Mouse (Mus musculus): ENCODE results near the gene Mapkap1.
A peak's percentile ranks its signal among the peaks of the same experiment; 100 is the strongest.

The Mapkap1 gene

GRCm38 (mm10) chr2:34533281-34533680 is 126.7 kb downstream of the Mapkap1 start:
- no peak for DNase-seq

DNA sequence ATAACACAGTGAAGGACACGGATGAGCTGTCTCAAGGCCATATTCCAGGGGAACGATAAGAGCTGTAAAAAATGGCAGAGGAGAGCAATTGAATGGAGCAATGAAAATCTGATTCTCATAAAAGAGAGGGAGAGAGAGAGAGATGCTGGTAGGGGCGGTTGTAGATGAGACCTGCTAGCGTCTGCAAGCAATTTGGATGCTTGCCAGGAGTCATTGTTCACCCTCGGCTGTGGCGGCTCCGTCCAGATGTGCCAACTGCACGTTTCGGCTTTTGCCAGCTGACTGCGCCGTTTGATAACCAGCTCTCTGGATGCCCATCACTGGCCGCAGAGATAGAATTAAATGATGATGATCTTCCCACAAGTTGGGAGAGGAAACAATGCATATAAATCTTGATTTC is 128.4 kb downstream of the Mapkap1 start:
- no peak for DNase-seq

- DNase-seq, result no peak
Measured at GRCm38 (mm10) chr2:34537356-34537755, 130.8 kb downstream of the Mapkap1 start.

GRCm38 (mm10) chr2:34543581-34543980 is 137.0 kb downstream of the Mapkap1 start:
- no peak for DNase-seq

DNA sequence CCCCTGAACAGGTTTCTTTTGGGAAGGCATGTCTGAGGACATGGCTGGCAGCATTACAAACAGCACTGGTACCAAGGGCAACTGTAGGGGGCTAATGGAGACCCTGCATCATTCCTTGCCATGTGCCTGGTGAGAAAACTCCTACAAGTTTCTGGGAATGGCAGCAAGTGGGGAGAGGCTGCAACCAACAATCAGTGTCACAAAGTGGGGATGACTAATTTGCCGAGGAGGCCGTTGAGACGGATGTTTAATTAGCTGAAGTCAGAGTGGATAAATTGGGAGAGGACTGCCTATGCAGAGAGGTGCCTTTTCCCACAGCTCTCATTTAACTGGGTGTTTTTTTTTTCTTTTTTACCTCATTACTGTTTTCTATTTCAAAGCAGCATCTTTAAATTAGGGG is 137.4 kb downstream of the Mapkap1 start:
- no peak for DNase-seq

- DNase-seq, result no peak
Measured at GRCm38 (mm10) chr2:34544646-34545395, 138.2 kb downstream of the Mapkap1 start.

GRCm38 (mm10) chr2:34546176-34546677 is 139.7 kb downstream of the Mapkap1 start:
- no peak for DNase-seq

GRCm38 (mm10) chr2:34547516-34547915 is 140.9 kb downstream of the Mapkap1 start:
- DNase-seq, result no peak

DNA sequence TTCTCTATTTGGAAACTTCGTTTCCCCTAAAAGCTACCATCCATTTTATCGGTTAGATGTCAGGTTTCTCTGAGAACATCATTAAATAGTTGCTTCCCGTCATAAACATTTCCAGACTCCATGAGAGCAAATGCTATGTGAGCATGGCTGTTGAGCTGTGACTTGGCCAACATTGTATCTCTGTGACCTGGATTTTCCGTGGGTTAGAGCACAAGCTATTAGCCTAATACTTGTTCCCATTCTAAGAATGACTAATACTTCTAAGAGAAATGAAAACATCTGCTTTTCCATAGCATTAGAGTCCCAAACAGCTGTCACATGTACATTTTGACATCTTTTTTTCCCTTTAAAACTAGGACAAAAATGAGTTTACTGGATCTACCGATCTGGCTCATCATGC is 142.4 kb downstream of the Mapkap1 start:
- no peak for DNase-seq

DNA sequence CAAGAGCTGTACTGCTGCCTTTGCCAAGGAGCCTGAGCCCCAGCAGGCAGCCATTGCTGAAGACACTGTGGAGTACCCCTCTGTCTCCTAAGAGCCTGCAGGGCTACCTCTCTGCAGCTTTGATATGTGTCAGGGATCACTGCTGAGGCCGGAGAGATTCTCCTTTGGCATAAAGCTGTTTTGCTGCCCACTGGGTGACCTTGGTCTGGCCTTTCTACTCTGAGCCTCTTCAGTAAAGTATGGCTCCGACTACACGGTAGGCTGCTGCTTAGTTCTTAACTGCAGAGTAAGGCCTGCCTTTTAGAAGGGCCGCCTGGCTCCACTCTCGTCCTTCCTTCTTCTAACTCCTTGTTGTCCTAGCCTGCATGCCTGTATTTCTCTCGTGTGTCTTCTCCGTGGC is 142.9 kb downstream of the Mapkap1 start:
- no peak for DNase-seq

DNA sequence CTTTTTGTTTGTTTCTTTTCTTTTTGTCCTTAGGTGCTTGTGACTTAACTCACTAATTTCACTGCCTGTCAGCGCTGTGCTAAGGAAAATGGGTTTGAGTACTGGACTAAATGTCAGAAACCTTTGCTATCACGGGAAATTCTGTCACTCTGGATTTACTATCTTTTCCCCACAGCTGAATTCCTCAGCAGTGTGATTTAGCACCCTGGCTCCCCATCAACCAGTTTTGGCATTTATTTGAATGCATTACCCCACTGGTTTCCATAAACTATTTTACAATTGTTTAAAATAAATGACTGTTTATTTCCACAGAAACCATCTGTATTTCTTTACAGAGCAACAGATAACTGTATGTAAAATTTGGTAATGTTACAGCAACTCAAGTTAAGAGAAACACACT is 146.2 kb downstream of the Mapkap1 start:
- no peak for DNase-seq

DNA sequence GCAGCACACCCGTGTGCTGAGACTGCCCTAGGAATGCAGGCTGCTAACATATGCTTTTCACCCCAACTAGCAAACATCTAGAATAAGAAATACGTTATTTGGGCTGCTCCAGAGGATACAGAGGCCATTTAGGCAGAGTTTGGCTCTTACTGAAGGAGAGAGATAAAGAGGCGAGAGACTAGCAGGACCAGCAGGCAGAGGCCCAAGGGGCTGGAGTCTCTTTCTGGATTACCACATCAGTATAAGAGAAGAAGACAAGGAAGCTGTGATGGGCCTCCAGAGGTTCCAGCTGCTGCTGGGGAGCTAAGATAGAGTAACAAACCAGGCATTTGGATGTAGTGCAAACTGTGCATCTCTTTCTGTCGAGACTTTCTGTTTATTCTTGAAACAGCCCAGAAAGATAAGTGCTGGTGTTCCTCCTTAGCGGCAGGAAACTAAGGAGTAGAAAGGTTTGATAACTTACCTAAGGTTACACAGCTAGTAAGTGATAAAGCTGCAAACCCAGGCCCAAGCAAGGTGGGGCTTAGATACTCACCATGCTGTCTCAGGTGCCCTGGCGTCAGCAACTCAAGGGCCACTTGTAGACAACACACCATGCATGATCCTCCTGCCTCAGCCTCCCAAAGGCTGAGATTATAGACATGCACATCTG is 147.1 kb downstream of the Mapkap1 start:
- DNase-seq, result no peak

DNA sequence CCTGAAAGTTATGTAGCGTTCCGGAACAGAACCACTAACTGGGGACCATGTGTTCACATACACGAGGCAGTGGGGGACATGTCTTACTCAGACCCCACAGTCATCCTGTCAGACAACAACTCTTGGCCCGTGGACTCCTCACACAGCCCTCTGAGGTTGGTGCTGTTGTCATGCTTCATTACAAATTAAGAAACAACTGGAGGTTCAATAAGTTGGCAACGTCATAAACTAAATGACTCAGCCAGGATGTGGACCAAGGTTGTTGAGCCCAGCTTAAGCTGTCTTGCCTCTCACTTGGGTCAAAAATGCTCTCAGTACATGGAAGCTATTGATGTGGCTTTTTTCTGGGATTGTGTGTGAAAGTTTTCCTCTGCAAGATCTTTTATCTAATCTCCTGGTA is 153.6 kb downstream of the Mapkap1 start:
- no peak for DNase-seq

DNA sequence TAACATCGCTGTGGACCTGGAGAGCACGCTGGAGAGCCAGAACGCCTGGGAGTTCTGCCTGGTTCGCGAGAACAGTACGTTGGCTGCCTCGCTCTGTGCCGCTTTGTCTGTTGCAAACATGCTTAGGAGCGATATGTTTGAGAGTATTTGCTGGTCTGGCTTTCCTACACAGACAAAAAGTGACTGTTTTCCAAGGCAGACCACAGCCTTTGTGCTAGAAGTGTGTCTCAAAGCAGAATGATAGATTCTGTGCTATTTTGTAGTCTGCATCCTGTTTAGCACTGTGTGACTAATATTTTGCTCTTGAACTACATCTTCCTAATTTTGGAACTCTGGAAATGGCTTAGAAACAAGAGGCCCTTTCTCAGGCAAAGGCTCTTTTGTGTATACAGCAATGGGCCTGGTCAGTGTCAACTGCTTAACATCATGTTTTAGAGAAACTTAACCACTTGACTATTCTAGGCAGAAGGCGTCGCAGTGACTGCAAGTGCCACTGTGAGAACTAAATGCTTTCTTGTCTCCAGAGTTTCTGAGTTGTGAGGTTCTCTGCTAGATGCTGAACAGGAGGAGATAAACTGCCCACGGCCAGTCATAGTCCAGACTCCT is 156.6 kb downstream of the Mapkap1 start:
- no peak for DNase-seq

DNA sequence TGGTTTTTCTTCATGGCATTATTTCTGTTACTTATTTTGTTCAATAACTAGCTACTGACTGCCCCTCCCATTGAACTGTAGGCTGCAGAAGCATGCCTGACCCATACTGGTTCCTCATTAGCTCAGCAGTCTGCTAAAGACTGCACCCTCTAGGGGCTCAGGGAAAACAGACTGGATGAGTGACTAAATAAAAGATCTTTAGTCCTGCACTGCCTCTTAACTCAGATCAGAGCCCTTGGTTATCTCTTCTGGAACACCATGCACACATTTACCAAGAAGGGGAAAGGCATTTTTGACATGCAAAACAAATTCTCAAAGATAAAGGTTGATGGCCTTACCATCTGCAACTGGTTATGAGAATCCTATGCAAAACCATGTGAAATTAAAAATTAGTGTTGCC is 157.3 kb downstream of the Mapkap1 start:
- no peak for DNase-seq

DNA sequence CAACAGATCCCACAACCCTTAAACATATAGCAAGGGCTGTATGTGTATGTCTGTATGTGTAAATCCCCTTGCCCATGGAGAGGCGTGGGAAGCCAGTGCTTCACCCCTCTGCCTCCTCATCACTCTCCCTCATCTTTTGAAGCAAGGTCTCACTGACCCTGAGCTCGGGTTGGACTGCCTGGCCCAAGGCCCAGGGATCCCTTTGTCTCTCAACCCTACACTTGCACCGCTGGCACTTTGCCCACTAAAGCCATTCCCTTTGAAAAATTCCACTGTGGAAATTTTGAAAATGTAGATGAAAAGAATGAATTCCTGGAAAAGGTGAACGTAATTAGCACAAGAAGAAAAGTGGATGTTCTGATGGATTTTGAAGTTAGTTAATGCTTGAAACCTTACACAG is 159.6 kb downstream of the Mapkap1 start:
- no peak for DNase-seq

- no peak for DNase-seq
Measured at GRCm38 (mm10) chr2:34566601-34567000, 160.0 kb downstream of the Mapkap1 start.

DNA sequence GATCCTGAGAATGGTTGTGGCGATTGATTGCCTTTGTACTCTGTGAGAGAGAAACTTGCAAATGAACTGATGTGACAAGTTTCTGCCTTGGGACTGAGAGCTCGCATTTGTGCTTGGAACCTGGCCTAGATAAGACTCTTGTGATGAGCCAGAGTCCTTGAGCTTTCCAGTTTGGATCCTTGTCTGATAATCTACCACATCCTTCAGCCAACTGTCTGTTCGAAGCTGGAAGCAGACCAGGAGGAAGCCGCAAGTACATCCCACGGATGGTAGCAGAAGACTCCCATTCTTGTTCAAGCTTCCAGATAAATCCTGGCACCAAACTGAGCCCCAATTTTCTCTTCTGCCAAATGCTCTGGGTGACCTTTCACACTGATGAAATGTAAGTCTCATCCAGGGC is 162.6 kb downstream of the Mapkap1 start:
- peak; percentile 6 for DNase-seq

DNA sequence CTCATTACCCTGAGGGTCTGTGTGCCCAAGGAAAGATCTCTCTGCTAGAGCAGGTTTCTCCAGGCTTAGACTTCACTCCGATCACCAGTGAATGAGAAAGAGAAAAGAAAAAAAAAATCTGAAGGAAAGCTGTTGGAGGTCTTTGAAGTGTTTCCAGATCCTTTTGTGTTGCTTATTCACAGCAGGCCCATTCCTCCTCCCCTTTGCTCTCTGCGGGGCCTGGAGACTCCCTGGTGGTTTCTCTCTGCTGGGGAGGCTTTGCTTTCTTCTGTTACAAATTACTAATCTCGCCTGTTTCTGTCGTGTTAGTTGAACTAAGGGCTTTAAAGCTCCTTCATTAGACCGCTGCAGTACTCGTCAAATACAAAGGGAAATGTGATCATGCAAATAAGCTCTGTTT is 163.8 kb downstream of the Mapkap1 start:
- DNase-seq, result no peak

- DNase-seq, result no peak
Measured at GRCm38 (mm10) chr2:34571096-34571495, 164.5 kb downstream of the Mapkap1 start.

DNA sequence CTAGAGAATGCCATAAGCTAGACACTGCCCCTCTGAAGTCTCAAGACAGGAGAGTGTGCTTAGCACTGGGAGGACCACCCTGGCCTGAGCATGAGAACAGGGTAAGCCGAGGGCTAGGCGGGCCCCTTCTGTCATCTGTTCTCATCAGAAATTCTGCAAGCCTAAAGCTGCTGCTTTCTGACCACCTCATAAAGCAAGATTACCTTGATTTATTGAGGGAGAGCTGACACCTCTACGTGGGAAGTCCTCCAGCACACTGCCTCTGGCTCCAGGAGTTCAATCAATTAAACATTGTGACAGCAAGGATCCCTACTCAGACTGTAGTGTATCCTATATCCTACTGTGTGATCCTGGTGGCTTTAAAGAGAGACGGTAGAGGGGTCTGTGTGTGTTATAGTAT is 166.5 kb downstream of the Mapkap1 start:
- no peak for DNase-seq

DNA sequence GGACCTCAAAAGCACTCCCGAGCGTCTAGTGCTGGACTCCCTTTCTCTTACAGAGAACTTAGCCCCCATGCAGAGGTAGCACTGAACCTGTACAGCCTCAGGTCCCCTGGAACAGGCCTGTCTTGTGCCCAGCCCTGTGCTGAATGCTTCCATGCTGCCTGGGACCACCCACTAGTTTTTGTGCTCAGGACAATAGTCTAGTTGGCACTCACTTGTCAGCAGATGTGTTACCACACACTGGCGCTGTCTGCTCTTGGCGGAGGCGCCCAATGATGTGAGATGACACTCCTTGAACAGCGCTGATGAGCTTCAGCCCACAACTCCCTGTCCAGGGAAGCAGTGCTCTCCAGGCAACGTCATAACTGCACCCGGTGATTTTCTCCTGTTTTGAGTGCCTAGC is 182.0 kb downstream of the Mapkap1 start:
- DNase-seq, result no peak

DNA sequence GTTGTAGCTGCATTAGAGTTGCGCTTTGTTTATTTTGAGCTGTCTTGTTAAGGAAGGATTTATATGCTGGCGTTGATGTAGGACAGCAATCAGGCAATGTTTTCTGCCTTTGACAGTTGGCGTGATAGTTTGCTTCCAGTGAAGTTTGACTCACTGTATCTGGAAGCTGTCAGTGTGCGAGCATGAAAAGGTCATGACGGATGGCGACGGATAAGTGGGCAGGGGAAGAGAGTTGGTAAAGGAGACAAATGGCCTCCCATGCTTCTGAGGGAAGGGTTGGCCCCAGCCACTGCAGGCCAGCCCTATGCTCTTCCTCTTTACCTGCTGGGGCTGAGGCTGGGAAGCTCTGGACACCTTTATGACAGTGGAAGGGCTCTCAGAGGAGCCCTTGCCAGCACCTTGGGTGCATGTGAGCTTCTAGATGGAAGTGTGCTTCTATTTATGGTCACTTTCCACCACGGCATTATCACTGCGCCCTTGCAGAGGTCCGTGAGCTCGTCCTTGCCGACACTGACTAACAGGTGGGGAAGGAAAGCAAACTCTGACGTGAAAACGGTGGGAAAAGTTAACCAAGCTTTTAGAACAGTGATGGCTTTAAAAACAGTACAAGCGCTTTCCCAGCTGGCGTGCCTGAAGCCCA is 185.3 kb downstream of the Mapkap1 start:
- DNase-seq, result no peak

Data from cerebellum, adult 11-12 months (tissue).